Mouse (Mus musculus): ENCODE data around the gene Olfr1447.

Gene Olfr1447

DNA sequence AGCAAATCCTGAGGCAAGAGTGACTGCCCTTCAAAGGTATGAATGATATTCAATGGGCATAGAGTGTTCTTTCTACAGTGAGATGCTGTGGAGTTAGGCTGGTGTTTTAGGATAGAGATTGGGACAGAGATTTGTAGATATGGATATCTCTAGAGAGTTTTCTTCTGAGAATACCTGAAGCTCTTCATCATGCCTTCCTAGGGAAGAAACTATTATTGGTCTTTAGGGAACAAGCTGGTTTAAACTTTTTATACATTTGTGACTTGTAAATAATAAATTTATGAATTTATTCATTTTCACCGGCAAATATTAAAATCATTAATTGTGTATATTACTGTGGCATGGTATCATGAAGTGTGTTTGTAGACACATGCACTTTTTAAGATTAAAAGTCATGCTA lies at the start of gene Olfr1447:
Gene Olfr1447, minus strand, starts transcription at position 101 of the 400 bp plus-strand sequence.
- DNase-seq (ENCODE audit: low spot score), result no peak

DNA sequence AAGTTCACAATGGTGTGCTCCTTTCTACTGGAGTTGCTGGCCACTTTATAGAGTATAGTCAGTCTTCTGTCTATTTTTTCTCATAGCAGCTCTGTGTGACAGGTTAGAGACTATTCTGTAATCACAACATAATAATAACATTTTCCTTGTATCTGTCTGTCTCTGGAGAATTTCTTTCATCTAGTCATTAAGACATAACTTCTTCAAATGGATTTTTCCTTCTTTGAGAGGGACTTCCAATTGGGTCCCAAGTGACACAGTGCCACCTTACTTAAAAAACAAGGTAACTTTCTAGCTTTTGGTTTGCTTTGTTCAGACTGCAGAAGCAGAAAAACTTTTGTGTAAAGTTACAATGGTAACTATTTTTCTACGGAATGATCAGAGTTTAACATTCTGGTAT lies 46.4 kb upstream of the Olfr1447 start, which contains the start of gene Olfr1450:
Gene Olfr1450, plus strand, starts transcription at position 301 of the 400 bp plus-strand sequence.
- no peak for DNase-seq (ENCODE audit: low spot score)

GRCm38 (mm10) chr19:12930540-12930939 lies 27.0 kb upstream of the Olfr1447 start, which contains the start of gene Olfr1449:
TSS of gene Olfr1449 (plus strand) at chr19:12930840.
- no peak for DNase-seq (ENCODE audit: low spot score)

DNA sequence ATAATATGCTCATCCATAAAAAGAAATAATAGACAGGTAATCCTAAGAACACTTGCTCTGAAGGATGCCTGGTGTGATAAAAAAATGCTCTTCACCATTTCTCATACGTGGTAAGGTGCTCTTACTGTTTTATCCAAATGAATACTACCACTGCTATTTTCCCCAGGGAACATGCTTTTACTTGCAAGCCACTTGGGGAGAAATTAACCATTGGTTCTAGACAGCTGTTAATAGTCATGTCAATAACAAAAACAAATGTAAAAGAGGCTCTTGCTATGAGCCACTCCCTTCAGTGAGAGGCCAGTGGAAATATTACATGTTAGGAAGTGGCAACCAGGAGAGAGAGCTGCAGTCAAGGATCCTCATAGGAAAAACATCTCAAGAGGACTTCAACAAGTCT lies 20.8 kb upstream of the Olfr1447 start, which contains the start of gene Olfr1448:
Gene Olfr1448, minus strand, starts transcription at position 101 of the 400 bp plus-strand sequence.
- DNase-seq (ENCODE audit: low spot score), result no peak

GRCm38 (mm10) chr19:12893424-12893823 lies 10.1 kb downstream of the Olfr1447 start, which contains the start of gene Olfr1446:
TSS of gene Olfr1446 (minus strand) at chr19:12893524.
- no peak for DNase-seq (ENCODE audit: low spot score)

GRCm38 (mm10) chr19:12883555-12883954 lies 20.0 kb downstream of the Olfr1447 start, which contains the start of gene Olfr1445:
TSS of gene Olfr1445 (plus strand) at chr19:12883855.
- no peak for DNase-seq (ENCODE audit: low spot score)

DNA sequence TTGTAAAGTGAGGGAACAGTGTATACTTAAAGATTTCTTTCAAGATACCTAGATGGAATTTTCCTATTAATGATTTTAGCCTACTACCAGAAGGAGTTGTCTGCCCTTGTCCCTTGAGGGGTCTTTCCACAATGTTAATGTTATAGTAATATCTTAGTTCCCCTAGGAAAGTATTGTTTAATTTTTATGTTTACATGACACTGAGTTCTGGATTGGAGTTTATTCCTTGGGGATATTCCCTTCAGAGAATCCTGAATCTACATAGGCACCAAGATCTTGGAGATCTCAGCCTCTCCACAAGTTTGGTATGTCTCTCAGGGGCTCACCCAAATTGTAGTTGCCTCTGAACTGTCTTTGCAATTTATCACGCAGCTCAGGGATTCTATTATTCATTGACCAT lies 46.6 kb downstream of the Olfr1447 start, which contains the start of gene Olfr1444:
Gene Olfr1444, plus strand, starts transcription at position 301 of the 400 bp plus-strand sequence.
- DNase-seq (ENCODE audit: low spot score), result no peak

Data from c-Kit-positive CD71-positive TER-119-positive erythroid progenitor cells, embryonic 14.5 days (primary cell).